Mouse (Mus musculus) adrenal gland, adult 2 months (tissue): ENCODE results near the gene Trf. TPM values are rescaled to one million over a fixed set of nuclear protein-coding genes. Genes with fewer than 3 reads are reported as not detected.

ENCODE experiments used
- polyA plus RNA-seq: library from polyadenylated mRNA; depleted of rRNA; stranded (reverse); fragments of >200 nt; gene quantifications from 2 replicates; pipeline ENCODE4 v1.2.3, GENCODE M21; 2012; rRNA removed
- total RNA-seq, 2 experiments: library from RNA; stranded (reverse); gene quantifications; 2 replicates each; pipeline ENCODE4 v1.2.3; 2021

The Trf gene
- total and polyA plus RNA-seq, 3 experiments, result 241 to 430 (median 278) TPM

Other genes starting within 250 kb of the Trf start
- 1 to 10 TPM; 2.2 to 3.9 TPM for gene Slco2a1, start 241.7 kb downstream of the Trf start, total RNA-seq
- 6.9 and 7.1 TPM in 2 replicates for gene Slco2a1, start 241.7 kb downstream of the Trf start, polyA plus RNA-seq
- 1 to 10 TPM; 2.4 to 3.1 TPM for gene Rab6b, start 118.7 kb downstream of the Trf start, total RNA-seq
- gene Rab6b, start 118.7 kb downstream of the Trf start, polyA plus RNA-seq, result 18.9 and 29.2 TPM in 2 replicates
- gene Srprb, start 28.3 kb downstream of the Trf start, total RNA-seq, result 10 to 100 TPM; 40.7 to 44.0 TPM
- 59.4 and 65.7 TPM in 2 replicates for gene Srprb, start 28.3 kb downstream of the Trf start, polyA plus RNA-seq
- gene Gm20425, start 137 bp downstream of the Trf start, total RNA-seq, result 10 to 100 TPM; 13.3 to 20.2 TPM
- gene Gm20425, start 137 bp downstream of the Trf start, polyA plus RNA-seq, result 0.06 TPM in 1 of 2 replicates, not detected in the other
- 1 to 10 TPM in 1 of 2 experiments, not detected in 1; 1.5 TPM for gene 1300017J02Rik, start 74.6 kb upstream of the Trf start, total RNA-seq
- gene 1300017J02Rik, start 74.6 kb upstream of the Trf start, polyA plus RNA-seq, result 0.24 TPM in 1 of 2 replicates, not detected in the other
- 10 to 100 TPM; 23.2 to 28.9 TPM for gene Topbp1, start 74.8 kb upstream of the Trf start, total RNA-seq
- 5.5 and 8.6 TPM in 2 replicates for gene Topbp1, start 74.8 kb upstream of the Trf start, polyA plus RNA-seq
- gene Cdv3, start 135.4 kb upstream of the Trf start, total RNA-seq, result 100 to 1,000 TPM; 121 to 326 TPM
- gene Cdv3, start 135.4 kb upstream of the Trf start, polyA plus RNA-seq, result 80.4 and 110 TPM in 2 replicates
- not detected for gene Bfsp2, start 250.0 kb upstream of the Trf start, total RNA-seq
- gene Bfsp2, start 250.0 kb upstream of the Trf start, polyA plus RNA-seq, result not detected in 2 replicates